Mouse (Mus musculus) G1E (cell line): ENCODE measurements around the gene Sh3yl1. TPM values are rescaled to one million over a fixed set of nuclear protein-coding genes. Genes with fewer than 3 reads are reported as not detected.

ENCODE experiments used
- ATAC-seq: 2 replicates; pipeline ENCODE4 v1.8.0; 2016; ENCODE audit warnings: mild to moderate bottlenecking; ENCODE audit not compliant: insufficient number of reproducible peaks, poor library complexity, low FRiP score, severe bottlenecking; ENCODE audit errors: extremely low read depth
- DNase-seq: peaks from one replicate; pipeline ENCODE4 v3.0.0; 2012; ENCODE audit warnings: low spot score
- H3K27me3 ChIP-seq: 2 replicates; pipeline ENCODE4 v1.6.1; 2012; ENCODE audit warnings: mild to moderate bottlenecking, low read length, inconsistent platforms; ENCODE audit not compliant: insufficient read depth
- H3K36me3 ChIP-seq: replicated peaks from 2 replicates; pipeline ENCODE3; 2012; ENCODE audit warnings: mild to moderate bottlenecking, inconsistent platforms
- H3K4me1 ChIP-seq: 2 replicates; pipeline ENCODE4 v1.6.1; 2012; ENCODE audit warnings: low read depth, low read length, inconsistent platforms, mixed read lengths; ENCODE audit not compliant: insufficient read depth
- H3K4me3 ChIP-seq: 2 replicates; pipeline ENCODE4 v1.5.1; 2012; ENCODE audit warnings: low read depth, mild to moderate bottlenecking, inconsistent platforms, low read length, moderate library complexity, mixed read lengths
- H3K9me3 ChIP-seq: replicated peaks from 2 replicates; pipeline ENCODE4 v1.6.1; 2012; ENCODE audit warnings: inconsistent platforms
- CTCF ChIP-seq: IDR thresholded peaks from 2 replicates; pipeline ENCODE4 v1.5.1; 2012; ENCODE audit warnings: low read depth, low read length, inconsistent platforms, mixed read lengths
- GATA1 ChIP-seq: IDR thresholded peaks from 2 replicates; pipeline ENCODE4 v1.6.1; 2012; ENCODE audit warnings: borderline replicate concordance, low read length, inconsistent platforms, mixed read lengths
- GATA2 ChIP-seq: IDR thresholded peaks from 2 replicates; pipeline ENCODE4 v1.6.1; 2012; ENCODE audit warnings: low read depth, low read length, inconsistent platforms, borderline replicate concordance
- POLR2AphosphoS5 ChIP-seq: IDR thresholded peaks from 2 replicates; pipeline ENCODE4 v1.6.1; 2012; ENCODE audit warnings: low read depth, low read length, inconsistent platforms; ENCODE audit not compliant: insufficient replicate concordance
- TAL1 ChIP-seq: conservative IDR thresholded peaks from 2 replicates; pipeline ENCODE4 v1.6.1; 2012; ENCODE audit warnings: low read depth, low read length, inconsistent platforms, mixed read lengths
- polyA plus RNA-seq: library from polyadenylated mRNA; stranded (reverse); fragments of >175 nt; gene quantifications from 2 replicates; pipeline ENCODE4 v1.2.3, GENCODE M21; 2012
- total RNA-seq, 2 experiments: library from RNA; stranded (forward) in 1 of 2; stranded (reverse) in 1 of 2; fragments of 200-1000 nt in 1 of 2; fragments of >200 nt in 1 of 2; fragmentation: Nextera tagmentation in 1 of 2; gene quantifications; 2 replicates each; pipeline ENCODE4 v1.2.3; 2014 to 2017

Sh3yl1 gene
- total and polyA plus RNA-seq, 3 experiments = 0.76 to 3.7 (median 2.8) TPM

DNA sequence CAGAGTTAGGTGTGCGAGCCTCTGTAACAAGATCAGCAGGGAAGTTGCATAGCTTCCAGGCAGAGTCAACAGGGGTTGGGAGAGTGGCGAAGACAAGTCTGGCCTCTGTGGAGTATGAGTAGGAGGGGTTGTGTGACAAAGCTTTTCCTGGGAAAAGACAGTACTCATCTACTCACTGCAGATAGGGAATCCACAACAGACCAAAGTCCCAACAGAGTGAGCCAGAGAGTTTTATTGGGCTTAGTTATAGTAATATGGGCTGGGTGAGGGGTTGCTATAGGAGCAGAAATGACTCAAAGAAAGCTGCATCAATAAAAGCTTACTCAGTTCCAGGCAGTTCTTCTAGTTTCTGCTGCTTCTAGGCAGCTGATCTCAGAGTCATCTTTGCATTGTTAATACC lies 21.8 kb downstream of the Sh3yl1 start:
- TF ChIP-seq POLR2AphosphoS5 (no peak), GATA2 (no peak), GATA1 (no peak), TAL1 (no peak), CTCF (no peak)
- Histone ChIP-seq H3K27me3 (no peaks in the 10 kb centered on the region), H3K9me3 (no peaks in the 10 kb centered on the region), H3K36me3 (no peaks in the 10 kb centered on the region), H3K4me1 (no peaks in the 10 kb centered on the region), H3K4me3 (no peak overlapping the region)
- DNase-seq (no peak), ATAC-seq (no peak)

DNA sequence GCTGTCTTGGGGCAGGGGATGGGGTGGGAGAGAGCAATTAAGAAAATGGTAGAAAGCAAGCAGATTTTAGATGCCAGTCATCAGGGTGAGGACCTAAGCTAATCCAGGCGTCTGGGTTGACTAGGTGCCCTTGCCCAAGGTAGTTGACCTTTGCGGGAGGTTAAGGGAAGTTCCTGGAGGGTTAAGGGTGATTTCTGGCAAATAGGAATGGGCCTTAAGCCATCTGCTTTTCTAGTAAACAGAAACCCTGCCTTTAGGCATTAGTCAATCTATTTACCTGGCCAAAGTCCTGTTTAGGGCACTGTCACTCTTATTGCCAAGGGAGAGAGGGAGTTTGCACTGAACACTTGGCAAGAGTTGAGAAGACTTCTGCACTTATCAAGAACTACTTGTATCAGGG lies 25.4 kb downstream of the Sh3yl1 start:
- DNase-seq (no peak), ATAC-seq (no peak)
- no peaks in the 10 kb centered on the region for H3K4me1 ChIP-seq
- H3K9me3 ChIP-seq = no peaks in the 10 kb centered on the region
- H3K36me3 ChIP-seq = no peaks in the 10 kb centered on the region
- TF ChIP-seq CTCF (no peak), TAL1 (no peak)
- H3K4me3 ChIP-seq = no peak overlapping the region
- no peaks in the 10 kb centered on the region for H3K27me3 ChIP-seq

DNA sequence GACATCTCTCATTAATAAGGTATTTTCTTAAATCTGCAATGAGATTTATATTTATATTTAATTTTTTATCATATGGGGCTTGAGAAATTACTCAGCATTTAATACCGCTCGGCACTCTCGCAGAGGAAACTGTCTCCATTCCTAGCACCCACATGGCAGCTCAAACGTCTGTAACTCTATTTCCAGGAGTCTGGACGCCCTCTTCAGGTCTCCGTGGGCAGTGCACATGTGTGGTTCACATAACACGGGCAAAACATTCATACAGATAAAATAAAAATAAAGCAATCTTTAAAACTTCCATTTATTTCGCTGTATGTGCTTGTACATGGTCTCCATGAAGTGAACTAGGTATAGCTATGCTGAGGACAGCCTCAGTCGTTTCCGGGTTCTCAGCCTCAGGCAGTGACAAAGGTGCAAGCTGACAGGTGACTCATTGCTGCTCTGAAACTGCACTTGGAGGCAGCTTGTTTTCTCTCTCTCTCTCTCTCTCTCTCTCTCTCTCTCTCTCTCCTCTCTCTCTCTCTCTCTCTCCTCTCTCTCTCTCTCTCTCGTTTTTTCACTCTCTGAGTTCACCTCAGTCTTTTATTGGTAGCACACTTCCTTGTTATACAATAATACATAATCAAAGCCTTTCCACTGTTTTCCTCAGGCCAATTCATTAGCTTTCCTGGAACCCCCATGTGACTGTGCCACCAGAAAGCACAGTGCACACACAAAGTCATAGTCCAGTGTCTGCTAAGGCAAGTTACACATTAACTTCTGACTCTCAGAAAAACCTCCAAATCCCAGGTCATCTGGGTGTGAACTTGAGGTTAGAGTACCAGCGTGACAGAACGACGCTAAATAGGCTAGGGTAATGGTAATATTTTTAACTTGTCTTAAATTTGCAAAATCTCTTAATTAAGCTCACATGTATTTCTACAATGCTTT lies 31.9 kb downstream of the Sh3yl1 start:
- H3K36me3 ChIP-seq = no peaks in the 10 kb centered on the region

DNA sequence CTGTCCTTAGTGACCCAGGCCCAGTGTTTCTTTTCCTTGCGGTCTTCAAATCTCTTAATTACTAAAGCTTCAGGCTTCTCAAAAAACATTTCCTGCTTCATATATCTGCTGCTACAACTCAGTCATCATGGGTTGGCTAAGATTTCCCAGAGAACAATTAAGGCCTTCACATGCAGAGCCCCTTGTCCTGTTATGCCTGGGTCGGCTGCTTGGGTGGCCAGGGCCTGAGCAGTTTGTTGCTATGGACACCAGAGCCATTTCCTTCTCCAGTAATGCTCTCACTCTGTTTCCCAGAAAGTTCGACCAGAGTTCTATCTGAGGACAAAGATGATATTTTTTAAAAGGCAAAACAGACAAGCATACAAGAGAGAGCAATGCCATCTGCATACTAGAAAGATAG lies 32.7 kb downstream of the Sh3yl1 start:
- Histone ChIP-seq H3K27me3 (no peaks in the 10 kb centered on the region), H3K4me3 (no peak overlapping the region), H3K4me1 (no peaks in the 10 kb centered on the region), H3K36me3 (no peaks in the 10 kb centered on the region), H3K9me3 (no peaks in the 10 kb centered on the region)
- ATAC-seq (no peak), DNase-seq (no peak)
- no peak for TF ChIP-seq CTCF
- TF ChIP-seq GATA1 = no peak
- no peak for TF ChIP-seq GATA2
- no peak for TF ChIP-seq TAL1
- TF ChIP-seq POLR2AphosphoS5 = no peak

More for the DNA sequence above, 31.9 kb downstream of the Sh3yl1 start:
- Histone ChIP-seq H3K9me3 (no peaks in the 10 kb centered on the region), H3K4me3 (no peak overlapping the region), H3K4me1 (no peaks in the 10 kb centered on the region), H3K27me3 (no peaks in the 10 kb centered on the region)
- TF ChIP-seq TAL1 (no peak), CTCF (no peak), GATA2 (no peak), GATA1 (no peak), POLR2AphosphoS5 (no peak)
- ATAC-seq (no peak), DNase-seq (no peak)

DNA sequence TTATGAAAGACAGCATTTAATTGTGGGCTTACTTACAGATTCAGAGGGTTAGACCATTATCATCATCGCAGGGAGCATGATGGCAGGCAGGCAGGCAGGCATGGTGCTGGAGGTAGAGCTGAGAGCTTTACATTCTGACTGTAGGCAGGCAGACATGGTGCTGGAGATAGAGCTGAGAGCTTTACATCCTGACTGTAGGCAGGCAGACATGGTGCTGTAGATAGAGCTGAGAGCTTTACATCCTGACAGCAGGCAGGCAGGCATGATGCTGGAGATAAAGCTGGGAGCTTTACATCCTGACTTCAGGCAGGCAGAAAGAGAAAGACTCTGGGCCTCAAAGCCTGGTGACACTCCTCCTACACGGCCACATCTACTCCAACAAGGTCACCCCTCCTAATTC lies 59.2 kb downstream of the Sh3yl1 start:
- ATAC-seq = no peak
- H3K4me1 ChIP-seq = no peaks in the 10 kb centered on the region
- TF ChIP-seq POLR2AphosphoS5 (no peak), GATA1 (no peak), GATA2 (no peak), TAL1 (no peak), CTCF (no peak)
- no peak overlapping the region for H3K4me3 ChIP-seq
- H3K27me3 ChIP-seq = no peaks in the 10 kb centered on the region
- H3K36me3 ChIP-seq = no peaks in the 10 kb centered on the region
- no peak for DNase-seq
- no peaks in the 10 kb centered on the region for H3K9me3 ChIP-seq

DNA sequence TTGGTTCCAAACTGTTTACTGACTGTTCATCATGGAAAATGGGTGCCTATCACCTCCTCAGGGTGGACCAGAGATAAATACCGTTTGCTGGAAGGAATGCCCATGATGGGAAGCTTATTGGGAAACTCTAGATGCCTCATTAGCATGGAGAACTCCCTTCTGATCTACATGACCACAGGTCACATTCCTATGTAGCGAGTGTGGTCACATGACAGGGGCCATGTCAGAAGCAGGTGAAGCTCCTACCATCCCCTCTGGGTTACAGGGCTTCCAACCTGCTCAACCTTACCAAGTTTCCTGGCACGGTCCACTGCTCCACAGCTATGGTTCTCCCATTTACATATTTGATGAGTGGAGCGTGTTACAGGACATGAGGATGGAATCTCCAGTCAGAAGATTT lies 92.3 kb downstream of the Sh3yl1 start:
- ATAC-seq (no peak), DNase-seq (no peak)
- no peak overlapping the region for H3K4me3 ChIP-seq
- H3K27me3 ChIP-seq = no peaks in the 10 kb centered on the region; the same call in 1 of the 2 replicates
- H3K36me3 ChIP-seq = no peaks in the 10 kb centered on the region
- H3K9me3 ChIP-seq = no peaks in the 10 kb centered on the region
- H3K4me1 ChIP-seq = no peaks in the 10 kb centered on the region
- TF ChIP-seq CTCF (no peak), POLR2AphosphoS5 (no peak), TAL1 (no peak), GATA2 (no peak)
